Mouse (Mus musculus): ENCODE measurements around the gene Ncor2.

- TF ChIP-seq POLR2A (IDR thresholded peaks at IDR 0.05; ENCODE audit: borderline replicate concordance, low read depth, low read length) (no peak), CTCF (IDR thresholded peaks at IDR 0.05; ENCODE audit: low read depth, low read length) (no peak)
These were observed 51.6 kb downstream of the Ncor2 start for GRCm38 (mm10) chr5:125127426-125127825.
